Mouse (Mus musculus) Muller cell, postnatal 12 days (primary cell): ENCODE results near the gene Zbtb1.

Experiments used
- DNase-seq: peaks from one replicate; pipeline ENCODE4 v3.0.0-alpha.2; 2015; ENCODE audit errors: inconsistent ontology term

Gene Zbtb1

DNA sequence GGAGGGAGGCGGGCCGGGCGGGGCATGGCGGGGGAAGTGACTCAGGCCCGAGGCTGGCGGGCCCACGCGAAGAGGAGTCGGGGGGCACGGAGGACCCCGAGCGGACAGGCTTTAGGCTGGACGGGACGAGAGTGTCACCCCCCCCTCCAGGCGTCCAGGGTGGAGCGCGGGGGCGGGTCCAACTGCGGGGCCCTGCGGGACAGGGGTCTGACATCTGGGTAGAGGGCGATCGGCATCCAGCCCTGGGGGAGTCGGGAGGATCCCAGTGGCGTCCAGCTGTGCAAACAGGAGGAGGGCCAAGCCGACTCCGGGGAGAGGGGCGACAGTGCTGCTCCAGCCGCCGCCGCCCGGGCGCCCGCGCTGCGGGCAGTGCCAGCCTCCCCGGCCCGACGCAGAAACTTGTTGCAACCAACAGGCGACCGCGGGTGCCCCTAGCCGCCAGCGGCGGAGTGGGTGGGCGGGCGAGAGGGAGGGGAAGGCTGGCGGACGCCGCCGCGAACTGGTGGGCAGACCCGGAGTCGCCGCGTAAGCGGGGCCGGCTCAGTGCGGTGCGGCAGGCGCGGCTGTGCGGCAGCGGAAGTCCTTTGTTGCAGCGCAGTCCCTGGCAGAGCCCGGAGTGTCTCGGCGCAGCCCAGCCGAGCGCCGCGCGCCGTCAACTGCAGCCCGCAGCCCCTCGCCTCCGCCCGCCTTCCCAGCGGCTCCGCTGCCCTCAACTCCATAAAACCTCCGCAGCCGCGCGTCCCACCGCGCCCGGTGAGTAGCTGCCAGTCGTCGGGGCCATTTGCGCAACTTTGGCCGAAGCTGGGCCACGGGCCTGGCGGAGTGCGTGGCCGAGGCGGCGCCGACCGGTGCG, at the start of gene Zbtb1:
Gene Zbtb1, plus strand, starts transcription at position 289 of the 853 bp plus-strand sequence.
- DNase-seq: peak; percentile 94

DNA sequence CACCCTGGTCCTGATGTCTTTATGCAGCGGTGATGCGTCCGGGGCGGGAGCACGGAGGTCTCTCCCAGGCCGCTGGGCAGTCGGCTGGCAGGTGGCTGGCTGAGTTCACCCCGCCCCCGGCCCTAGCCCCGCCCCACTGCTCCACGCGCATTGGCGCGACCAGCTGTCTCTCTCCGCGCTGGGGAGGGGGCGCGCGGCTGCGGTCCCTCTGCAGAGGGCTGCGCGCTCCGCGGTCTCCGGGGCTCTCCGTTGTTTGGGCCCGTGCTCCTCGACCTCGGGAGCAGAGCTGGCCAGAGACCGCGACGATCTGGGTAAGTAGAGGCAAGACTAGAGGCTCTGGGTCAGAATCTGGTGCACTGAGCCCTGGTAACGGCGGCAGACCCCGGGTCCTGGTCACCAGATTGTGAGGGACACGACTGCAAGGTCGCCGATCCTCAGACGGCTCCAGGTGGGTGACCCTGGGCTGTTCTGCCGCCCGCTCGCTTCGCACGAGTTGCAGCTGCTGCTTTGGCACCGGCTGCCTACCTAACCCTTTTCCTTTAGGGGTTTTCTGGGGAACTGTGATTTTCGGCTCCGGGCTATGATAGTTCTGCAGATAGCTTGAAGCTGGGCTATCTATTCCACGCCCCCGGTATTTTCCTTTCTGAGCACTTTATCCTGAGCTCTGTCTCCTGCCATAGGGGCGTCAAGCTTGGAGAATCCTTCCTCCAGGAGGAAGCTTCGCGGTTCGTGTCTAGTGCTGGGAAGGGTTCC, 45.2 kb upstream of the Zbtb1 start, which contains the start of gene Akap5:
Gene Akap5, plus strand, starts transcription at position 213 of the 753 bp plus-strand sequence.
- peak; percentile 80 for DNase-seq

DNA sequence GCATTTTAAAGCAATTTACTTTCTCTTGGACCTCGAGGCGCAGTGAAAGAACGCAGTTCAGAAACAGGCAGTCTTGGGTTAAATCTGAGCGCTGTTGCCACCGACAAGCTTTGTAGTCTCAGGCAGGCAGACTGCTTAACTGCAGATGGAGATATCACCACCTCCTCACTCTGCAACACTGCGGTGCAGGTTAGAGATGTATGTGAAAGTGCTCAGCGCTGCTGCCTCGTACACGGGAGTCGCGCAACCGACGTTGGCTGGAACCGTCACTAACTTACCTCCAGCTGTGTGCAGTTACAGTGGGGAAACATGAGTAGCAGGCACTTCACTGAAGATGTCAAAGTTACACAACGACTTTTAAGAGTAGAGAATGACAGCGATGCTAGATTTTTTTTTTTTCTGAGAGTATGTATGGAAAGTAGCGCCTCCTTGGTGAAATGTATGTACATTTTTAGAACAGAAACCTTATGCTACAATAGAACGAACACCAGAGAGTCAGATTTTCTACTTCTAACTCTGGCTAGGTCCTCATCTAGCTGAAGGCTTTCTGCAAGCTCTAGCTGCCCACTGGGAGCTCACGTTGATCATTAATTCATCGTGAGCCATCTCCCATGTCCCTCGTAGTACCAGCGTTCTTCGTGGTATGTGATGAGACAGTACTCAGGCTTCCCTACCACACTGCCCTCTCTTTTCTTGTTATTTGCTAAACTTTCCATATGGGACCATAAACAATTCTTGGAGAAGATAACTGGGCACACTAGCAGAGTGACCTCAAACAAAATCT, 43.4 kb upstream of the Zbtb1 start:
- no peak for DNase-seq

DNA sequence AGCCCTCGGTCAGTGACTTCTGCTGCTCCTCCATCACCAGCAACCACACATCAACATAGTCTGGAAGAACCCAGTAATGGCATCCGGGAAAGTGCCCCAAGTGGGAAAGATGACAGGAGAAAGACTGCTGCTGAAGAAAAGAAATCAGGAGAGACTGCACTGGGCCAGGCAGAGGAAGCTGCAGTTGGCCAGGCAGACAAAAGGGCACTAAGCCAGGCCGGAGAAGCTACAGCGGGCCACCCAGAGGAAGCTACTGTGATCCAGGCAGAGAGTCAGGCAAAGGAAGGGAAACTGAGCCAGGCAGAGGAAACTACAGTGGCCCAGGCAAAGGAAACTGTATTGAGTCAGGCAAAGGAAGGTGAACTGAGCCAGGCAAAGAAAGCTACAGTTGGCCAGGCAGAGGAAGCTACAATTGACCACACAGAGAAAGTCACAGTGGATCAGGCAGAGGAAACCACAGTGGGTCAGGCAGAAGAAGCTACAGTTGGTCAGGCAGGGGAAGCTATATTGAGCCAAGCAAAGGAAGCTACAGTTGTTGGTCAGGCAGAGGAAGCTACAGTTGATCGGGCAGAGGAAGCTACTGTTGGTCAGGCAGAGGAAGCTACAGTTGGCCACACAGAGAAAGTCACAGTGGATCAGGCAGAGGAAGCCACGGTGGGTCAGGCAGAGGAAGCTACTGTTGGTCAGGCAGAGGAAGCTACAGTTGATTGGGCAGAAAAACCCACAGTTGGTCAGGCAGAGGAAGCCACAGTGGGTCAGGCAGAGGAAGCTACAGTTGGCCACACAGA, 41.3 kb upstream of the Zbtb1 start:
- no peak for DNase-seq

DNA sequence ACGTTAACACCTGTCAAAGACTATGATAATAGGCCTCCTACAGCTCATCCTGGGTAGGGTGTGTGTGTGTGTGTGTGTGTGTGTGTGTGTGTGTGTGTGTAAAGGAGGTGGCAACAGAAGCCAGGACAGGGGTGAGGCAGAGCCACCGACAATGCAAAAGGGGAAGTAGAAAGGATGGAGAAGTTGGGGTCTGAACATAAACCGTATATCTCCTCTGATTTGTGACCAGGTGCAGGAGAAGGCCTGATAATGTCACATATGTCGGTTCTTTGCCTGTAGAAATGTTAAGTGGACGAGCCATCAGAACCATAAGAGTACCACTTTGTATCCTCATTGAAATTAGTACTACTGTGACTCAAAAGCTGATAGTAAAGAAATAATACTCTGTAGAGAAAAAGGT, 36.4 kb upstream of the Zbtb1 start:
- no peak for DNase-seq

DNA sequence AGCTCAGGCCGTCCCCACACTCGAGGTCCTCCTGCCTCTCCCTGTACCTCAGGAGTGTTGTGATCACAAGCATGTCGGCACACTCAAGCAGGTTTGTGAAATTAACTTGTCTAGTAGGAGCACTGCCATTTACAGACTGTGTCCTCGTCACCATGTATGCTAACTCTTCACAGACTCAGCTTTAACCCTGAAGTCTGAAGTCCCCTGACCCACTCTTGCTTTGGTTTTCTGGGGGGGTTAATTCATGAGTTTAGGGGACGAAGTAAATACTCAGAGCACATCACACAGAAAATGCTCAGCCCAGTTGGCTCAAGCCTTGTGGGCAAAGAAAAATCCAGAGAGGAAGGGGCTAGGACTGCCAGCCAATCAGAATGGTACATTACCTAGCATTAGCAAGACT, 34.4 kb upstream of the Zbtb1 start:
- no peak for DNase-seq

DNA sequence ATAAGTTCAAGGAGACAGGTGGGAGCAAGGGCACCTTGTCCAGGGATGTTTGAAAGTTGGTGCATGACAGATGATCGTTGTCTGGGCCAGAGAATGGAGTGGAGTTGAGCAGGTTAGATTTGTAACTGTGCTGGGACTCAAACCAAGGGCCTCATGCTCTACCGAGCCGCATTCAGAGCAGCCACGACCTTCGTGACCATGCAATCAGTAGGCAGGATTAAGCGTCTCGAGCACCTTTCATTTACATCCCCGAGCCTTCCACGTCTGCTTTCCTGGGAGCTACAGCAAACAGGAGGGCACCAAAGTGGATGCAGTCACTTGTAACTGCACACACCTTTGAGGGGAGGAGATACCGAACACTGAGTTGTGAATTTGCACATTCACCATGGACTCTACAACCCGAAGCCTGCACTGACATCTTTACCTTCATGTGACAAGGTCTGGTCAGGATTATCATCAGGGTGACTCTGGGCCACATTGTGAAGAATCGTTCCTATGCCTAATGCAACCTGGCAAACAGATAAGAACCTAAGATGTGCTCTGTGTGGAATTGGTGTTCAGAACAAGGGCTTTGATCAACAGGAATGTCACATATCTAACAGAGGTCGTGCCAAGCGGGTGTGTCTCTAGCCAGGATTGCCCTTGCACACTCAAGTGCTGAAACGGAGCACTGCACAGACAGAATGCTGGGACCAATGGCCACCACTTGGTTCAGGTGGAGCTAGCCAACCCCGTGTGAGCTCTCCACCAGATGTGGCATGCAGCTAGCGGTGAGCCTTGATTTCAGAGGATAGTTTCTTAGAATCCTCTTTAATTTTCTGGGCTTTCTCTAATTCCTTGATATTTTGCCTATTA, 33.7 kb upstream of the Zbtb1 start:
- DNase-seq: no peak

DNA sequence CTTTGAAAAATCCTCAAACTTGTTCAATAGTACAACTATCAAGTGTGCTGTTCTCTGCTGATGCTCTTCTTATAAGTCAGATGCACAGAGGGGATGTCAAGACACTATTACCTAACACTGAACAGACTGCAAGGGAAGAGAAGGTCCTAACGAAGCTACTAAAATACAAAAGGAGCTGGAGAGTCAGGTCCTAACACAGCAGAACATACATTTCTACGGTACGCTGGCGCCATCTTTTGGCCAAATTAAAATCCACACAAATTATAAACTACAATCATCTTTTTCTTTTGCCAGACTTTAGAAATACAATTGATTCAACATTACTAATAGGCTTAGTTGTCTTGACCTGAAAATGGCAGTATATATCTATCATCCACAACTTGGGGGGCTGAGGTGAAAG, 29.0 kb upstream of the Zbtb1 start:
- peak; percentile 42 for DNase-seq

DNA sequence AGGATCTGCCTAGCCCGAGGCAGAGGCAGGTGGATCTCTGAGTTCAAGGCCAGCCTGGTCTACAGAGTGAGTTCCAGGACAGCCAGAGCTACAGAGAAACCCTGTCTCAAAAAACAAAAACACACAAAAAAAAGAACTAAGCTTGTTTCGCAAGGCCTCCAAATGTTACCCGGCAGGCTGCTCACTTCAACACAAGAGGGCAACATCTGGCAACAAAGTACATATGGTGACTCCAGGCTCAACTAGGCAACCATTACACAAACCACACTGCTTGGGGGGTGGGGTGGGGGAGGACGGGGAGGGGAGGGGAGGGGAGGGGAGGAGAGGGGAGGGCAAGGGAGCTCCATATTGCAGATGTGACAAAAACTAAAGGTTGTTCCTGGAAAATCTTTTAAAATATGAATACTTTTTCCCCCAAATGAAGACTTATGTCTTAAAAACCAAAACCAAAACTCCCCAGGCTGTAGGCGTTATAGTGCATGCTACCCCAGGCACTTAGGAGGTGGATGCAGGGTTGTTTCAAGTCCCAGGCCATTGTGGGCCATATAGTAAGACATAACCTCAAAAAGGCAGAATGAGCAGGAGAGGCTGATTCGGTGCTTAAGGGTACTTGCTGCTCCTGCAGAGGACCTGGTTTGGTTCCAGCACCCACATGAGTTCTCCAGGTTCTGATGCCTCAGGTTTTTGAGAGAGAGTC, 24.2 kb upstream of the Zbtb1 start:
- DNase-seq: no peak

DNA sequence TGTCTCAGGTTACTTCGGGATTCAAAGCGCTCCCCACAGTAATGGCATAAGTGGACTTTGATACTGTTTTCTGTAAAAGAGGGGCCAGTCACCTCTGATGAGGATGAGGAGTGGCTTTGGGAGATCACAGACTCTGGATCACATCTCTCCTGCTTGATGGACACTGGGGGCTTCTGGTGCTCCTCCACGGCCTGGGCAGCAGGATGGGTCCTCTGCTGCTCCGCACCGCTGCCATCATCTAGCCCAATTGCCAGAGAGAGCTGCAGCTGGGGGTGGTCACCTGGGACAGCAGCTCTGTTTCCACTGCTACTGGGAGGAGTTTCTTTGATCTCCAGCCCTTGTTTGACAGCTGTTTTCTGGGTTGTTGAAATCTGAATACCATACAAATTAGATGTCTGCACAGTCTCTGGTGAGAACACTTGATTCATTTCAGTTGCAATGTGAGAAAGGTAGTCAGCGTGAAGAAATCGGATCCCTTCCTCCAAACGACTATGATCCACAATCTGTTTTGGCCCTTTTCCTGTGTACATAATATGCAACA, 20.3 kb upstream of the Zbtb1 start:
- DNase-seq: no peak

DNA sequence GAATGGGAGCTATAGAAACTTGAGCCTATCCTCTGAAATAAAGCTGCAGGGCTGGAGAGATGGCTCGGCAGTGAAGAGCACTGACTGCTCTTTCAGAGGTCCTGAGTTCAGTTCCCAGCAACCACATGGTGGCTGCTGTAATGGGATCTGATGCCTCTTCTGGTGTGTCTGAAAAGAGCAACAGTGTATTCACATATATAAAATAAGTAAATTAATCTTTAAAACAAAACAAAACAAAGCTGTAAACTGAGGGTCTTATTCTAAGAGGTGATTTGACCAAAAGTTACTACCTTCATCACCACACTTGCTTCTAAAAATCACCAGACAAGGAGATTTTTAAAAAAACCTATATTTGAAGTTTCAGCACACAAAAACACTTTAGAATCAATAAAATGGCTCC, 9.2 kb upstream of the Zbtb1 start:
- no peak for DNase-seq

DNA sequence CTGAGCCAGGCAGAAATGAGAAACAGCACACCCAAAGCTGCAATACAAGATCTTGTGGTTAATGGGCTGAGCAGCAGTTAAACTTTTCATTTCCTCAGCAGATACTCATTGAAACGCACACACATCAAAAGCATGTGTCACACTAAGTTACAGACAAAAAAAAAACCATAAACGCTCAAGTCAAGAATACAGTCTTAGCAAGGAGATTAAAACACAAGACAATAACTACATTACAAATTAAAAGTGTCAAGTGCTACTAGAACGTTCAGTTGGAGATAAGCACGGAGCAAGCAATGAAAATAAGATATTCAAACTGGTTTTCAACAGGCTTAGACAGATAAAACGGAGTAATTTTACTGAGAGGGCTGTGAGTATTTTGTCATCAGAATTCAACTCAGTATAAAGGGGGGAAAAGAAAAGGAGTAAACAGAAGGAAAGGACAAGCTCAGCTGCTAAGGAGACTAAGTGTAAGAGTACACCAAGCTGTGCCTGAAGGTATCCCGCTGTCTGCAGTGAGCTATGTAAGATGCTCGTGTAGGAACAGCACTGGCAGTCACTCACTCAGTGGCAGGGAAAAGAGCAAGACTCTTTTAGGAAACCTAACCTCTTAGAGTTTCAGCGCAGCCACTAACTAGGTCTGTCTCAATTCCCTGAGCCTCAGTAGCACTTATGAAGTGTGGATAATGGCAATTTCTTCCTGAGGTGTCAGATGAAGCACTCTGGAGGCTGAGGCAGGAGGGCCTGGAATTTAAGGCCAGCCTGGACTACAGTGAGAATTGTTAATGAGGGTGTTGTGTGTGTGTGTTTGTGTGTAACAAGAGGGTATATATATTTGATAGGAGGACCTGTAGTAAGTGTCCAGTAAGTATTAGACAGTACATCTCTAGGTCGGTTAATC, 8.4 kb upstream of the Zbtb1 start:
- no peak for DNase-seq

DNA sequence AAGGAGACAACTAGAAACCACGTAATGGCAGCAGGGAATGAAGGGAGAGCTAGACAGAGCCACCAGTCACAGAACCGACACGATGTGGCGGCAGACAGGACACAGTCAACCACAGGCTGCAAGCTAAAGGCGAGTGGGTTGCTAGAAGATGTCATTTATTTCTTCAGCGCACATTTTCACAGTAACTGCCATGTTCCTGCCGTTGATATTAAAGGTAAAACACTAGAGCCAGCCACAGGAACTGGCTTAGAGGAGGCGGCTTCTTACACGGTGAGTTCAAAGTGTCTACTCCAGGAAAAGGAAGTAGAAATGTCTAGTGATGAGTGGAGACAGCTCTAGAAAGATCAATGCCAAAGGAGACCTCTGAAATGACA, 7.8 kb upstream of the Zbtb1 start:
- no peak for DNase-seq

DNA sequence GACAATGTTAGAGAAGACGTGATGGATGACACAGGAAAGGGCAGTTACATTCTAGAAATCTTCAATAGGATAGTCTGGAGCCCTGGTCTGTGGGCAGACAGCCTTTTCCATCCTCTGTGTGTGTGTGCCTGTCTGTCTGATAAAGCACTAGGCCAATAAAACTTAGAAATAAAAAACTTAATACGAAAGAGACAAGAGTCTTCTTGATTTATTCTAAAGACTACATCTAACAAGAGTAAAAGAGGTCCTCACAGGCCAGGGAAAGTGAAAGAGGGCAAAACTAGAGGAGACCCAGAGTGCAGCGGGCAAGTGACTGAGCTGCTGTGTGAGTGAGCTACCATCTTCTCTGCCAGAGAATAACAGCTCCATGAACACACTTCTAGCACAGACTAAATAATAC, 3.8 kb upstream of the Zbtb1 start:
- DNase-seq: no peak

DNA sequence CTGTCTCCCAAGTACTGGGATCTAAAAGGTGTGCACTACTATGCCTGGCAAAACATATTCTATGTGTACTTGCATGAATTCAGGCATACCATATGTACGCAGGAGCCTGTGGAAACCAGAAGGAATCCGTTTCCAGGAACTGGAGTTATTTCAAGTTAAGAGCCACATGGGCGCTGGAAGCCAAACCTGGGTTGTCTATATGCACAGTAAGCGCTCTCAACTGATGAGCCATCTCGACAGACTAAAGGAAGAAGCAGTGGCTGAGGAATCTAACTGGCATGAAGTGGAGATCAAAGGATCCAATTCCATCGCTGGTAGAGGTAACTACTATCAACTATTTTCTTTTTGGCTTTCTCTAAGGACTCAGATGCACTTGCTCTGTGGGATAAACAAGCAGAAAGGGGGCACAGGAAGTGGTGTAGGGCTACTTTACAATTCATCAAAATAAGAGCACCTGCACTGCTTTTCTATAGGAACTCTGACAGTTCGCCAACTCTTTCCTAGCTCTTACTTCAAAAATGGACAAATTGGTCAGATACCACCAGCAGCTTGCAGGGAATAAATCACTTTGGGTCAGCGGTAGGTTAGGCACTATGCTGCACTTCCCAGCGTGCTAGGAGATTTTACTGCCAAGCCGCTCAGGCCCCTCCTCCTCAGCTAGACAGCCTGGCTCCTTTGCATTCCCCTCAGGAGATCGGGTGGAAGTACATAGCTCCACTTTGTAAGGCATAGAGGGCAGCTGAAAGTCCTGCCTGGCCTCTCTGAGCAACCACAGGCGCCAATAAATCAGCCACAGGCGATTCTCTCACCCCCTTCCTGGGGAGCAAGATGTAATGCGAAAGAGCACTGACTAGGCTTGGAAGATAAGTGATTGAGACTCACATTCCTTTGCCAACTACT, 2.7 kb upstream of the Zbtb1 start:
- DNase-seq: peak; percentile 64

DNA sequence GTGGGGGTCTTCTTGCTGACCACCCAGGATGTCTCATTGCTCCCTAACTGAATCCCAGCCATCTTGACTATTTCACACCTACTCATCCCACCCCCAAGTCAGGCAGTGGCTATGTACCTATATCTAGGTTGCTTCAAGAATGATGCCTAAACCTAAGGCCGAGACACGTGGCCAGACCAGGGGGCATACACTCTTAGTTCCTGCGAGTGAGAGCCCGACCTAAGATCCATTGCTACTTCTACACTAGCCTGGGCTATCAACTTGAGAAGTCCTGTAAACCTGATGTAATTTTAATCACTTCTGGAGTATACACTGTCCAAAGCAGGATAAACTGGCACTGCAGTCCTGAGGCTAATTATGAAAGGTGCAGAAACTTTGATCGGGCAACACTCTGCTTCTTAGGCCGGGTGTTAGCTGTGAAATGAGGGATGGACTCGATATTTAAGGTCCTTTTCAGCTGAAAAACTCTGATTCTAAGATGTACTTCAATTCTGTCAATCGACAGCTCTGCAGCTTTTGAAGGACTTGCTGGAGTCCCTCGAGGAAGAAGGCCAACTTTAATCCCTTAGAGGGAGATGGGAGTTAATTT, 1.8 kb upstream of the Zbtb1 start:
- no peak for DNase-seq

DNA sequence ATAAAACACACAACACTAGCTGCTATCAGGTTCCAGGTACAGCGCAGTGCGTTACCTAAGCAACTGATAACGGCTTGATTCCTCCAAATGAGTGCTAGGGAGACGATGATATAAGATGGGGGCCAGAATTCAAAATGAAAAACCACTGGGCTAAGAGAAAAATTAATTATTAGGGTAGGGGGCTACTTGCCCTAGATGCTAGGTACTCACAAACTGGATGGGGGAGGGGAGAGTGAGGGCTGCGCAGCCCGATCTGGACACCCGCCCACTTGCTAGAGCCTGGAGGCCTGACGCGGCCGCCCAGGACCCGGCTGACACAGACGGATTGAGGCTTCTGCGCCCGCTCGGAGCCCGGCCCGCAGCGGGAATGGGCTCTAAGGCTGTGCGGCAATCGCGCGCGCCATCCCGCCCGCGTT, 1.3 kb upstream of the Zbtb1 start:
- peak; percentile 12 for DNase-seq
